Mouse (Mus musculus) midbrain, postnatal 0 days (tissue): ENCODE measurements at regions not wholly inside any gene's neighbourhood (a gene's known extent, or its start where the extent isn't known, plus 50 kb on each side); places are given as distances from the start of the nearest gene placed in this dataset.

Source experiments
- ATAC-seq: fragments of 200-750 bp; cut with Nextera tagmentation; 2 replicates; pipeline ENCODE4 v1.8.0; 2017; ENCODE audit warnings: moderate number of reproducible peaks, mild to moderate bottlenecking, moderate TSS enrichment, moderate library complexity; ENCODE audit not compliant: low FRiP score
- DNase-seq: peaks from one replicate; pipeline ENCODE4 v3.0.0-alpha.2; 2015; ENCODE audit warnings: low spot score
- H3K27ac ChIP-seq: fragments of 300-500 bp; sonication (generic); 2 replicates; pipeline ENCODE4 v1.5.1; 2014; ENCODE audit warnings: low read depth, mild to moderate bottlenecking, low read length, mixed read lengths
- H3K27me3 ChIP-seq: fragments of 300-500 bp; sonication (generic); 2 replicates; pipeline ENCODE4 v1.6.1; 2014; ENCODE audit warnings: low read length, control low read depth, mixed read lengths; ENCODE audit not compliant: insufficient read depth
- H3K36me3 ChIP-seq: fragments of 300-500 bp; sonication (generic); 2 replicates; pipeline ENCODE4 v1.6.1; 2014; ENCODE audit warnings: low read length, control low read depth, mixed read lengths; ENCODE audit not compliant: insufficient read depth
- H3K4me1 ChIP-seq: fragments of 300-500 bp; sonication (generic); 2 replicates; pipeline ENCODE4 v1.6.1; 2014; ENCODE audit warnings: mild to moderate bottlenecking, control low read depth, antibody characterized with exemption, low read length, mixed read lengths; ENCODE audit not compliant: insufficient read depth
- H3K4me2 ChIP-seq: fragments of 300-500 bp; sonication (generic); 2 replicates; pipeline ENCODE4 v1.6.1; 2014; ENCODE audit warnings: low read depth, mild to moderate bottlenecking, low read length, mixed read lengths; ENCODE audit not compliant: poor library complexity, severe bottlenecking
- H3K4me3 ChIP-seq: fragments of 300-500 bp; sonication (generic); 2 replicates; pipeline ENCODE4 v1.5.1; 2014; ENCODE audit warnings: low read depth, mild to moderate bottlenecking, low read length, moderate library complexity
- H3K9ac ChIP-seq: fragments of 300-500 bp; sonication (generic); replicated peaks from 2 replicates; pipeline ENCODE4 v1.6.1; 2014; ENCODE audit warnings: mild to moderate bottlenecking, low read length, moderate library complexity, mixed read lengths; ENCODE audit not compliant: poor library complexity, severe bottlenecking
- H3K9me3 ChIP-seq: fragments of 300-500 bp; sonication (generic); 2 replicates; pipeline ENCODE4 v1.6.1; 2016; ENCODE audit warnings: low read length, control low read depth
- CTCF ChIP-seq: IDR thresholded peaks from 2 replicates; pipeline ENCODE4 v1.5.1; 2016; ENCODE audit warnings: antibody characterized with exemption, mild to moderate bottlenecking
- WGBS: fragments of 180-500 bp; shearing (Covaris S2); extraction: QIAGEN DNeasy Blood & Tissue Kit; methylation state at CpG from one replicate; pipeline ENCODE4 v1.1.7; 2014; 5-methylcytosine and 5-hydroxymethylcytosine counted together

DNA sequence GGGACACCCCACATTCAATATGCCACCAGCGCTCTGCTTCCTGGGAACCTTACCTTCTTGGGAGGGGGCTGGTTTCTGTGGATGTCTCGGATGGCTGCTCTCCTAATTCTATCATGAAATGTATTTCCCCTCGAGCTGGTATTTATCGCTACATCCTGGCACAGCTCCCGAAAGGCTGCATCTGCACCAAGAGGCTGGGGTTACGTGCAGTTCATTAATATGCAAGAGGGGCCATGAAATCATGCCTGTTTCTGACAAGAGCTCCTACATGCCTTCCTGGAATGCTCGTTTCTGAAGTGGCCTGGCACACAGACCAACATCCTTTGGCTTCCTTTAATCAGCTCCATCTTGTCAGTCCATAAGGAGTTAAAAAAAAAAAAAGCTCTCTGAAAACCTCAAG is 96.2 kb upstream of the Smarca2 start:
- Histone ChIP-seq H3K9ac (0 out of 2 replicates have a peak overlapping the region, but pooled peaks have one; percentile 48), H3K4me2 (peak overlapping the region; percentile 41), H3K36me3 (no peaks in the 10 kb centered on the region), H3K4me3 (no peak overlapping the region), H3K4me1 (peaks cover 4% of the 10 kb centered on the region; the same call in 1 of the 2 replicates), H3K27me3 (no peaks in the 10 kb centered on the region), H3K27ac (no peak overlapping the region), H3K9me3 (0 out of 2 replicates have a peak, but pooled peaks cover 3% of the 10 kb centered on the region)
- ATAC-seq (no peak), DNase-seq (peak; percentile 40)
- 20% methylated on average over 7 of the region's 7 CpGs for WGBS
- no peak for TF ChIP-seq CTCF

DNA sequence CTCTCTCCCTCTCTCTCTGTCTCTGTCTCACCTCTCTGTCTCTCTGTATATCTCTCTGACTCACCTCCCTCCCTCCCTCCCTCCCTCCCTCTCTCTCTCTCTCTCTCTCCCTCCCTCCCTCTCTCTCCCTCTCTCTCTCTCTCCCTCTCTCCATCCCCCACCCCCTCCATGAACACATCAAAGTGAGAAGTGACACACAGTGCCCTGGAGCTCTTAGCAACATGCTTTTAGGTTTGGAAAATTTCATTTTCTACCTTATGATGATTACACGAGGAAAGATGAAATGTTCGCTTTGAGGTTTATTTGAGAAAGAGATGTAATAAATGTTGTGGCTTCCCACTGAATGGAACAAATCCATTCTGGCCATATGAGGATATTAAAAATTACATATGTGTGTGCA is 95.6 kb upstream of the Smarca2 start:
- no peaks in the 10 kb centered on the region for H3K27me3 ChIP-seq
- TF ChIP-seq CTCF, result no peak
- no peak for DNase-seq
- WGBS, result 54% methylated on average over 2 of the region's 2 CpGs
- peaks cover 4% of the 10 kb centered on the region; the same call in 1 of the 2 replicates for H3K4me1 ChIP-seq
- no peak for ATAC-seq
- no peak overlapping the region for H3K4me3 ChIP-seq
- H3K9me3 ChIP-seq, result 0 out of 2 replicates have a peak, but pooled peaks cover 3% of the 10 kb centered on the region
- H3K4me2 ChIP-seq, result no peak overlapping the region; the same call in 1 of the 2 replicates
- H3K27ac ChIP-seq, result peak overlapping the region; percentile 8; the same call in 1 of the 2 replicates
- H3K9ac ChIP-seq, result no peak overlapping the region
- H3K36me3 ChIP-seq, result no peaks in the 10 kb centered on the region

DNA sequence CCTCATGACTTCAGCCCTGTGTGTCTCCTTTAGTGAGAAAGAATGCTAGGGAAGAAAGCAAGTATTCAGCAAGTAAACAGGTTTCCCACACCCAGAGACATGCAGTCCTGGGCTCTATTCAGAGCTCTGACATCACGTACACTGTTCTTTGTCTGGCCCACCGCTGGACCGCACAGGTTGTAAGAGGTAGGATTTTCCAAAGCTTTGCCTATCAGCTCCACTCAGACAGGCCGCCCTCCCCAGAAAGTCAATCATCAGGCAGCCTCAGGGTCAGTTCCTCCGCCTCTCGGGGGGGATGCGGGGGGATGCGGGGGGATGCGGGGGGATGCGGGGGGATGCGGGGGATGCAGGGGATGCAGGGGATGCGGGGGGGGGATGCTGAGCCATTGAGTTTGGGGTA is 94.7 kb upstream of the Smarca2 start:
- Histone ChIP-seq H3K4me3 (no peak overlapping the region), H3K9me3 (0 out of 2 replicates have a peak, but pooled peaks cover 2% of the 10 kb centered on the region), H3K36me3 (no peaks in the 10 kb centered on the region), H3K4me1 (peaks cover 4% of the 10 kb centered on the region; the same call in 1 of the 2 replicates), H3K27me3 (no peaks in the 10 kb centered on the region), H3K4me2 (no peak overlapping the region), H3K9ac (no peak overlapping the region), H3K27ac (peak overlapping the region; percentile 8)
- no peak for ATAC-seq
- TF ChIP-seq CTCF, result no peak
- WGBS, result 69% methylated on average over 12 of the region's 12 CpGs
- no peak for DNase-seq

DNA sequence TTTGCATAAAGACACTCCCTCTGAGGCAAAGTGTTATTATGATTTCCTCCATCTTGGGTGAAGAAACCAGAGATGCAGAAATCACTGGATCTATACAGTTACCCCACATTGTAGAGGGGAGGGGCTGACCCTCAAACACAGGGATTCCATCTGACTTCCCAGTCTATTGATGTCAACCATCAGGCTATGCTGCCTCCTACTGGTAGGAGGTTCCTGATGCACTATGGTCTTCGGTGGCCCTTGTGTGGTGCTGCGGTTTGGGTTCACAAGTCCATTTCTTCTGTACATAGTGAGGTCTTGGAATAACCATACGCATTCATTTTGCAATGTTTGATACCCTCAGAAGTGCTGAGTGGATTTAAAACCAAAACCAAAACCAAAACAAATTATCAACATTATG is 94.0 kb upstream of the Smarca2 start:
- TF ChIP-seq CTCF, result peak; percentile 50
- WGBS, result 89% methylated on average over 3 of the region's 3 CpGs
- no peak for ATAC-seq

DNA sequence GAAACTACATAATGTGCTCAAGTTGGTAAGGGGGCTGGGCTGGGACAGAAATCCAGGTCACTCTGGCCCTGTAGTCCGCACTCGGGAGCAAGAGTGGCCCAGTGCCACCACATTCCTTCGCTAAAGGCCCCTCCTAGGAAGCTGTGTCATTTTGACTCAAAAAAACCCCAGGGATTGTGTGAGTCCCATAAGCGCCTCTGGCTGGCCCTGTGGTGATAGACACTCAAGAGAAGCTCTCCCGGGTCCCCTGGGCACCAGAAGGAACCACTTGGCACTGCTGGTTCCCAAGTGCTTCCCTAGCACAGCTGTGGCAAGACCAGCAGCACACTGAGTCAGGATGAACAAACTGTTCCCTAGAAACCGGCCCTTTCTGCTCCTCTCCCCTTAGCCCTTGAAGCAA is 93.1 kb upstream of the Smarca2 start:
- WGBS, result 62% methylated on average over 6 of the region's 6 CpGs

More for the DNA sequence above, 94.0 kb upstream of the Smarca2 start:
- no peak overlapping the region for H3K4me3 ChIP-seq
- peaks cover 4% of the 10 kb centered on the region; the same call in 1 of the 2 replicates for H3K4me1 ChIP-seq
- H3K9ac ChIP-seq, result no peak overlapping the region
- DNase-seq, result no peak
- H3K4me2 ChIP-seq, result no peak overlapping the region
- no peaks in the 10 kb centered on the region for H3K36me3 ChIP-seq
- no peak overlapping the region for H3K27ac ChIP-seq
- H3K27me3 ChIP-seq, result no peaks in the 10 kb centered on the region
- no peaks in the 10 kb centered on the region for H3K9me3 ChIP-seq

DNA sequence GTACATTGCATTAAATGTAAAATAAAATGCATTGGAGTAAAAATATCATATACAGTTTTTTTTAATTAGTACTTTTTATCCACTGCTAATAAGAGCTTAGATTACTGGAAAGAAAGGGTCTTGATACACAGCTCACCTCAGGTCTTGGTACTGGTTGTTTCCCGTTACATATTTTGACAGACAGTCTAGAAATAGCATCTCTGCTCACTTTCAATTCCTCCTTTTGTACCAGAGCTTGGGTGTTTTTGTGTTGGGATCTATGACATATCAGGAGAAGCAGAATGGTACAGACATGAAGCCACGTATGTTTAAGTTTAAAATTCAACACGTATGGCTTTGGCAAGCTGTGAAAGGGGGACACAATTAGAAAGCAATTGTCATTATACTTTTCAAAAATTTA is 80.3 kb upstream of the Smarca2 start:
- Histone ChIP-seq H3K4me3 (no peak overlapping the region), H3K27me3 (no peaks in the 10 kb centered on the region), H3K36me3 (no peaks in the 10 kb centered on the region), H3K4me2 (no peak overlapping the region), H3K9me3 (no peaks in the 10 kb centered on the region), H3K4me1 (no peaks in the 10 kb centered on the region), H3K27ac (no peak overlapping the region), H3K9ac (no peak overlapping the region)
- TF ChIP-seq CTCF, result no peak
- DNase-seq, result no peak
- no peak for ATAC-seq
- 85% methylated on average over 3 of the region's 3 CpGs for WGBS

More for the DNA sequence above, 93.1 kb upstream of the Smarca2 start:
- H3K4me2 ChIP-seq, result no peak overlapping the region
- TF ChIP-seq CTCF, result no peak
- H3K36me3 ChIP-seq, result no peaks in the 10 kb centered on the region
- no peaks in the 10 kb centered on the region for H3K9me3 ChIP-seq
- H3K4me1 ChIP-seq, result peaks cover 4% of the 10 kb centered on the region; the same call in 1 of the 2 replicates
- H3K9ac ChIP-seq, result no peak overlapping the region
- no peak overlapping the region for H3K27ac ChIP-seq
- H3K4me3 ChIP-seq, result no peak overlapping the region
- H3K27me3 ChIP-seq, result no peaks in the 10 kb centered on the region
- ATAC-seq, result no peak
- DNase-seq, result no peak
